Mouse (Mus musculus): ENCODE measurements around the gene Idi1. TPM values are rescaled to one million over a fixed set of nuclear protein-coding genes. Genes with fewer than 3 reads are reported as not detected.
"Not testable (repeated sequence)": the region's sequence is repeated elsewhere in the genome, so short reads cannot be mapped to it uniquely, and the experiment has no call there.

Idi1 gene
- total and polyA plus RNA-seq, 3 experiments: 36.2 to 253 (median 126) TPM

DNA sequence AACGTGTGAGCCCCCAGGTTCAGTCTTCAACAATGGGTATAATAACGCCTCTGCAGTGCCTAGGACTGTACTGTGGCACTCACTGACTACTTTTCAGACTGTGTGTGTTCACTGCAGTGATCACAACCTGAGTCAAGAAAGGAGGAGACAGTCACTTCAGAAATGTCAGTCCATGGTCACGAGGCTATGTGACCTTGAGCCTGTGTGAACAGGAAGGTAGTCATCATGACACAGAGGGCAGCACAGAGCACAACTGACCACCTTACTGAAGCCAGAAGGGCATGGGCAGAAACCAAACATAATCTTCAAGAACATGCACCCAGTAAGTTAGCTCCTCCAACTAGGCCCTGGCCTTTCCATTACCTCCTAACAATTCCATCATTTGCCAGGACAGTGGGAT, 3.7 kb upstream of the Idi1 start:
- in situ Hi-C loops (cut with MboI; ENCODE audit: low pct_ligation_motif_present, low pct_unique_long_range_greater_than_20kb, low sequenced_read_pairs) (no loop called here), dilution Hi-C loops (cut with MboI; ENCODE audit: extremely low pct_ligation_motif_present, extremely low pct_unique_long_range_greater_than_20kb, low sequenced_read_pairs) (no loop called here)
- Histone ChIP-seq H3K36me3 (replicated peaks in 1 of 2; ENCODE audit: control insufficient read depth in 1 of 2, insufficient read depth in 1 of 2, low read length in 1 of 2) (no peaks in the 10 kb centered on the region), H3K9me3 (replicated peaks; ENCODE audit: low read length) (no peaks in the 10 kb centered on the region), H3K4me1 (ENCODE audit: control insufficient read depth in 1 of 2, insufficient read depth in 2 of 2) (peaks cover 0 to 3% of the 10 kb centered on the region in 2 experiments; a peak in 1 of 4 replicates), H3K27me3 (replicated peaks) (no peaks in the 10 kb centered on the region), H3K9ac (ENCODE audit: insufficient read depth, low read depth) (no peak overlapping the region), H3K4me3 (replicated peaks in 1 of 3; ENCODE audit: low read depth in 2 of 3, low read length in 2 of 3, poor library complexity in 1 of 3) (no peak overlapping the region), H3K79me2 (replicated peaks; ENCODE audit: control insufficient read depth, extremely low read depth, insufficient read depth, poor library complexity, severe bottlenecking) (no peaks in the 10 kb centered on the region), H3K27ac (ENCODE audit: insufficient read depth, low read depth) (no peak overlapping the region), H3K4me2 (ENCODE audit: insufficient read depth, low read depth, poor library complexity, severe bottlenecking) (no peak overlapping the region)
- TF ChIP-seq USF1 (IDR thresholded peaks at IDR 0.05; ENCODE audit: low read depth, low read length) (no peak), RAD21 (IDR thresholded peaks at IDR 0.05; ENCODE audit: low read depth, low read length) (no peak), MXI1 (IDR thresholded peaks at IDR 0.05; ENCODE audit: low read depth, low read length) (no peak), BHLHE40 (IDR thresholded peaks at IDR 0.05; ENCODE audit: low read depth, low read length) (no peak), EP300 (IDR thresholded peaks at IDR 0.05; ENCODE audit: low read length) (no peak), POLR2AphosphoS2 (IDR thresholded peaks at IDR 0.05; ENCODE audit: low read depth, low read length) (no peak)
- no peak for DNase-seq (ENCODE audit: extremely low read depth)

DNA sequence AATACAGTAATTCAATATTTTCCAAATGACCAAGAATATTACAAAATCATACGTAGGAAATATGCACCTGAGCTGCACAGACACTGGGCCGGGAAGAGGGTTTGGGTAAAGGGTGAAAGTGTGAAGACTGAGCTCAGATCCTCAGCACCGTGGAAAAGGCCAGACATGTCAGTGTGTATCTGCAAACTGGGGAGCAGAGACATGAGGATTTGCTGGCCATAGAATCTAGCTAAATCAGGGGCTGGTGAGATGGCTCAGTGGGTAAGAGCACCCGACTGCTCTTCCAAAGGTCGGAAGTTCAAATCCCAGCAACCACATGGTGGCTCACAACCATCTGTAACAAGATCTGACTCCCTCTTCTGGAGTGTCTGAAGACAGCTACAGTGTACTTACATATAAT, 1.4 kb upstream of the Idi1 start:
- H3K27me3 ChIP-seq (replicated peaks); H3K9me3 ChIP-seq (replicated peaks; ENCODE audit: low read length); H3K36me3 ChIP-seq (replicated peaks in 1 of 2; ENCODE audit: control insufficient read depth in 1 of 2, insufficient read depth in 1 of 2, low read length in 1 of 2); H3K9ac ChIP-seq (ENCODE audit: insufficient read depth, low read depth); in situ Hi-C loops (cut with MboI; ENCODE audit: low pct_ligation_motif_present, low pct_unique_long_range_greater_than_20kb, low sequenced_read_pairs); dilution Hi-C loops (cut with MboI; ENCODE audit: extremely low pct_ligation_motif_present, extremely low pct_unique_long_range_greater_than_20kb, low sequenced_read_pairs); H3K4me3 ChIP-seq (replicated peaks in 1 of 3; ENCODE audit: low read depth in 2 of 3, low read length in 2 of 3, poor library complexity in 1 of 3); H3K4me2 ChIP-seq (ENCODE audit: insufficient read depth, low read depth, poor library complexity, severe bottlenecking); H3K79me2 ChIP-seq (replicated peaks; ENCODE audit: control insufficient read depth, extremely low read depth, insufficient read depth, poor library complexity, severe bottlenecking); H3K4me1 ChIP-seq (ENCODE audit: control insufficient read depth in 1 of 2, insufficient read depth in 2 of 2); DNase-seq (ENCODE audit: extremely low read depth); H3K27ac ChIP-seq (ENCODE audit: insufficient read depth, low read depth): not testable (repeated sequence)
- TF ChIP-seq TBP (conservative IDR thresholded peaks at IDR 0.05; ENCODE audit: low read depth, low read length): peak; percentile 62

DNA sequence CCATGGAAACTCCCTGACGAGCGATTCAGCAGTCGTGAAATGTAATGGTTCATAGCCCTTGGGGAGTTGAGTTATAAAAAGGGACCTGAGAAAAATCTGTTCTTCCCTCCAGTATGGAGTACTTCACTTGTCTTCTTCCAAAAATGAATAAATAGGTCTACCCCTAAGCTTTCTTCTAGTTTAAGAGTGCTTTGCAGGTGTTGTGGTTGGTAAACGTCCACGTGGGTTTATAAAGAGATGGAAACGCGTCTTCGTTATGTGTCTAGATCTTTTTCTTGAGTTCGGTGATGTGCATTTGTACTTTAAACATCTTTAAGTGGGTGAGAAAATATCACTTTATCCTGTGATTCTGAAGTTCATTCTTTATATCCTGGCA, 872 bp downstream of the Idi1 start:
- Histone ChIP-seq H3K4me3 (replicated peaks in 1 of 3; ENCODE audit: low read depth in 2 of 3, low read length in 2 of 3, poor library complexity in 1 of 3) (peak overlapping the region; percentile 52 to 71 (median 61)), H3K4me1 (ENCODE audit: control insufficient read depth in 1 of 2, insufficient read depth in 2 of 2) (peaks cover 3 to 11% of the 10 kb centered on the region in 2 experiments; a peak in 2 of 4 replicates), H3K79me2 (replicated peaks; ENCODE audit: control insufficient read depth, extremely low read depth, insufficient read depth, poor library complexity, severe bottlenecking) (peaks cover 6% of the 10 kb centered on the region), H3K27ac (ENCODE audit: insufficient read depth, low read depth) (no peak overlapping the region), H3K9ac (ENCODE audit: insufficient read depth, low read depth) (peak overlapping the region; percentile 24), H3K36me3 (replicated peaks in 1 of 2; ENCODE audit: control insufficient read depth in 1 of 2, insufficient read depth in 1 of 2, low read length in 1 of 2) (peaks cover 7 to 20% of the 10 kb centered on the region in 2 experiments), H3K4me2 (ENCODE audit: insufficient read depth, low read depth, poor library complexity, severe bottlenecking) (peak overlapping the region; percentile 64), H3K9me3 (replicated peaks; ENCODE audit: low read length) (no peaks in the 10 kb centered on the region), H3K27me3 (replicated peaks) (no peaks in the 10 kb centered on the region)
- dilution Hi-C loops (cut with MboI; ENCODE audit: extremely low pct_ligation_motif_present, extremely low pct_unique_long_range_greater_than_20kb, low sequenced_read_pairs) (no loop called here), in situ Hi-C loops (cut with MboI; ENCODE audit: low pct_ligation_motif_present, low pct_unique_long_range_greater_than_20kb, low sequenced_read_pairs) (no loop called here)
- DNase-seq (ENCODE audit: extremely low read depth): no peak
- TF ChIP-seq ZMIZ1 (IDR thresholded peaks at IDR 0.05; ENCODE audit: low read depth, low read length): no peak
- TF ChIP-seq TCF12 (IDR thresholded peaks at IDR 0.05; ENCODE audit: low read depth, low read length): no peak
- TF ChIP-seq EP300 (IDR thresholded peaks at IDR 0.05; ENCODE audit: low read length): peak; percentile 33; the same call in 1 of the 2 replicates
- TF ChIP-seq SIN3A (IDR thresholded peaks at IDR 0.05; ENCODE audit: low read length): peak; percentile 70
- peak; percentile 81 for TF ChIP-seq MAX (IDR thresholded peaks at IDR 0.05; ENCODE audit: low read length)
- no peak for TF ChIP-seq TBP (conservative IDR thresholded peaks at IDR 0.05; ENCODE audit: low read depth, low read length)
- no peak for TF ChIP-seq JUN (IDR thresholded peaks at IDR 0.05; ENCODE audit: insufficient read depth, low read depth, low read length)
- TF ChIP-seq UBTF (IDR thresholded peaks at IDR 0.05; ENCODE audit: low read depth, low read length): no peak
- peak; percentile 85 for TF ChIP-seq MXI1 (IDR thresholded peaks at IDR 0.05; ENCODE audit: low read depth, low read length)
- TF ChIP-seq MAZ (IDR thresholded peaks at IDR 0.05; ENCODE audit: low read depth, low read length): no peak
- TF ChIP-seq MYC (IDR thresholded peaks at IDR 0.05; ENCODE audit: low read depth, low read length): peak; percentile 82
